In genomic region chr7:75393466-75393865, GRCm38 (mm10) we compare ENCODE assay signal across 29 mouse cellular contexts.
A peak's percentile ranks its signal among the peaks of the same experiment; 100 is the strongest.
DNase-seq lines count a peak whose midpoint lies in the region; ATAC-seq and TF ChIP-seq lines count a peak whose summit lies in the region.
"Had no signal": no experiment of that assay in that cellular context is flagged by ENCODE, and none has a peak within 500 bp of the region (broad histone marks: within the 10 kb centered on the region; RNA-seq: fewer than 3 reads in every experiment).

No protein-coding gene starts in this region.

- TF ChIP-seq CTCF in Patski (IDR thresholded peaks at IDR 0.05), result no peak

- POLR2A ChIA-PET in Patski (lab: Charles Lee), result no interaction called here

- CTCF ChIA-PET in Patski (lab: Charles Lee), result interaction anchor here (1.0 to 1.6 kb wide), 2 partner anchors 9 to 12 kb away, joined by 3 to 4 read pairs; no protein-coding TSS in a partner anchor

- no peak overlapping the region for H3K27ac ChIP-seq in hindbrain, embryonic 10.5 days
- H3K27ac ChIP-seq: embryonic facial prominence, embryonic 10.5 days; embryonic facial prominence, embryonic 13.5 days; forebrain, embryonic 10.5 days; forebrain, embryonic 13.5 days; hindbrain, embryonic 14.5 days; hindbrain, postnatal 0 days had no signal

- no peaks in the 10 kb centered on the region for H3K27me3 ChIP-seq in Patski
- H3K27me3 ChIP-seq in hindbrain, embryonic 10.5 days (ENCODE audit: insufficient read depth, poor library complexity, severe bottlenecking), result no peaks in the 10 kb centered on the region
- H3K27me3 ChIP-seq: embryonic facial prominence, embryonic 13.5 days; forebrain, embryonic 13.5 days; heart, embryonic 12.5 days; heart, embryonic 15.5 days had no signal

- in situ Hi-C loops in Patski (cut with MboI; ENCODE audit: low pct_unique_long_range_greater_than_20kb), result loop anchor here (25.0 kb wide), 1 partner anchor 469 kb away; no protein-coding TSS in a partner anchor

- no peak overlapping the region for H3K4me3 ChIP-seq in hindbrain, embryonic 10.5 days
- H3K4me3 ChIP-seq: embryonic facial prominence, embryonic 10.5 days; embryonic facial prominence, embryonic 13.5 days; forebrain, embryonic 10.5 days; forebrain, embryonic 13.5 days; heart, embryonic 12.5 days; heart, embryonic 15.5 days had no signal

- peak; percentile 38 for DNase-seq in 3134 (ENCODE audit: extremely low read depth, insufficient read length, low spot score)
- DNase-seq in 3T3-L1 (ENCODE audit: low read depth, low spot score), result peak; percentile 65
- no peak for DNase-seq in Patski (ENCODE audit: low read depth, low spot score)
- DNase-seq in hindbrain, embryonic 10.5 days (ENCODE audit: low spot score), result no peak
- DNase-seq in layer of hippocampus, adult 9-10 months (ENCODE audit: low spot score), result no peak
- no peak for DNase-seq in gastrocnemius, adult 8-10 months (ENCODE audit: low spot score in 2 of 2)
- DNase-seq: adrenal gland, postnatal 25 days; B cell, adult 2 months; cerebellum, adult 11-12 months; cerebellum, adult 8-10 months; cerebellum, postnatal 10 days; cerebellum, postnatal 36 days; embryo, embryonic 11 days; forebrain, postnatal 0 days; gastrocnemius, postnatal 10 days; gastrocnemius, postnatal 36 days; heart, postnatal 10 days; heart, postnatal 36 days; kidney, adult 18-20 months had no signal

- no peaks in the 10 kb centered on the region for H3K9me3 ChIP-seq in hindbrain, embryonic 10.5 days
- H3K9me3 ChIP-seq: embryonic facial prominence, embryonic 10.5 days; embryonic facial prominence, embryonic 13.5 days; forebrain, embryonic 10.5 days; forebrain, embryonic 13.5 days; heart, embryonic 12.5 days; heart, embryonic 15.5 days had no signal

- WGBS in hindbrain, embryonic 10.5 days, result 92% methylated on average over 2 of the region's 2 CpGs

- no peaks in the 10 kb centered on the region for H3K36me3 ChIP-seq in hindbrain, embryonic 10.5 days
- H3K36me3 ChIP-seq: embryonic facial prominence, embryonic 10.5 days; embryonic facial prominence, embryonic 13.5 days; forebrain, embryonic 10.5 days; heart, embryonic 12.5 days; heart, embryonic 15.5 days had no signal

- H3K4me1 ChIP-seq in hindbrain, embryonic 10.5 days (replicated peaks), result peaks cover 5% of the 10 kb centered on the region

- ATAC-seq in Patski, result peak; percentile 73
- ATAC-seq: CD4-positive, CD25-positive, alpha-beta regulatory T cell, adult 4 months; forebrain, embryonic 13.5 days; forebrain, postnatal 0 days; hindbrain, postnatal 0 days; inflammation-experienced regulatory T-cells, adult 6 months had no signal

Comparison
In these comparisons a context has a peak if more than half of its experiments do, and no peak if none do; other contexts are left out.
1. DNase-seq: peak in 3134 (single experiment) and 3T3-L1 (single experiment); none in Patski (single experiment), hindbrain, embryonic 10.5 days (single experiment), layer of hippocampus, adult 9-10 months (single experiment) and gastrocnemius, adult 8-10 months (0 of 2).